Mouse (Mus musculus): ENCODE measurements around the gene Fcmr. TPM values are rescaled to one million over a fixed set of nuclear protein-coding genes. Genes with fewer than 3 reads are reported as not detected.

Gene Fcmr
- polyA plus RNA-seq, 1 experiment: 9.7 TPM

GRCm38 (mm10) chr1:130828656-130829055 is 36.8 kb upstream of the Fcmr start:
- H3K4me1 ChIP-seq (replicated peaks; ENCODE audit: control insufficient read depth, insufficient read depth, low read length): 0 out of 2 replicates have a peak, but pooled peaks cover 2% of the 10 kb centered on the region
- H3K4me3 ChIP-seq (ENCODE audit: control insufficient read depth, insufficient read depth, low read length): no peak overlapping the region

GRCm38 (mm10) chr1:130829906-130830830 is 35.3 kb upstream of the Fcmr start:
- H3K4me1 ChIP-seq (replicated peaks; ENCODE audit: control insufficient read depth, insufficient read depth, low read length): 0 out of 2 replicates have a peak, but pooled peaks cover 2% of the 10 kb centered on the region
- WGBS: 87% methylated on average over 8 of the region's 8 CpGs
- H3K4me3 ChIP-seq (ENCODE audit: control insufficient read depth, insufficient read depth, low read length): no peak overlapping the region
- DNase-seq: no peak
- no peaks in the 10 kb centered on the region for H3K27me3 ChIP-seq (ENCODE audit: control insufficient read depth, insufficient read depth, low read length)
- no peaks in the 10 kb centered on the region for H3K36me3 ChIP-seq (ENCODE audit: control insufficient read depth, insufficient read depth, low read length)
- TF ChIP-seq CTCF (IDR thresholded peaks at IDR 0.05; ENCODE audit: borderline replicate concordance, control insufficient read depth, extremely low read depth, insufficient read depth, low read length, poor library complexity): no peak
- TF ChIP-seq POLR2A (IDR thresholded peaks at IDR 0.05; ENCODE audit: control insufficient read depth, extremely low read depth, insufficient read depth, low read length, poor library complexity): no peak
- H3K27ac ChIP-seq (ENCODE audit: control insufficient read depth, insufficient read depth, low read length): no peak overlapping the region

More at GRCm38 (mm10) chr1:130828656-130829055, 36.8 kb upstream of the Fcmr start:
- 89% methylated on average over 4 of the region's 4 CpGs for WGBS
- no peak overlapping the region for H3K27ac ChIP-seq (ENCODE audit: control insufficient read depth, insufficient read depth, low read length)
- no peak for TF ChIP-seq POLR2A (IDR thresholded peaks at IDR 0.05; ENCODE audit: control insufficient read depth, extremely low read depth, insufficient read depth, low read length, poor library complexity)
- no peak for TF ChIP-seq CTCF (IDR thresholded peaks at IDR 0.05; ENCODE audit: borderline replicate concordance, control insufficient read depth, extremely low read depth, insufficient read depth, low read length, poor library complexity)
- no peak for DNase-seq
- H3K36me3 ChIP-seq (ENCODE audit: control insufficient read depth, insufficient read depth, low read length): no peaks in the 10 kb centered on the region
- H3K27me3 ChIP-seq (ENCODE audit: control insufficient read depth, insufficient read depth, low read length): no peaks in the 10 kb centered on the region

- Histone ChIP-seq H3K27me3 (ENCODE audit: control insufficient read depth, insufficient read depth, low read length) (no peaks in the 10 kb centered on the region), H3K36me3 (ENCODE audit: control insufficient read depth, insufficient read depth, low read length) (no peaks in the 10 kb centered on the region), H3K4me3 (ENCODE audit: control insufficient read depth, insufficient read depth, low read length) (no peak overlapping the region), H3K27ac (ENCODE audit: control insufficient read depth, insufficient read depth, low read length) (no peak overlapping the region), H3K4me1 (replicated peaks; ENCODE audit: control insufficient read depth, insufficient read depth, low read length) (no peaks in the 10 kb centered on the region)
- WGBS: 85% methylated on average over 5 of the region's 5 CpGs
- no peak for DNase-seq
- TF ChIP-seq CTCF (IDR thresholded peaks at IDR 0.05; ENCODE audit: borderline replicate concordance, control insufficient read depth, extremely low read depth, insufficient read depth, low read length, poor library complexity) (no peak), POLR2A (IDR thresholded peaks at IDR 0.05; ENCODE audit: control insufficient read depth, extremely low read depth, insufficient read depth, low read length, poor library complexity) (no peak)
Measured at GRCm38 (mm10) chr1:130832230-130833149, 33.0 kb upstream of the Fcmr start.

- Histone ChIP-seq H3K4me3 (ENCODE audit: control insufficient read depth, insufficient read depth, low read length) (no peak overlapping the region), H3K27me3 (ENCODE audit: control insufficient read depth, insufficient read depth, low read length) (no peaks in the 10 kb centered on the region), H3K27ac (ENCODE audit: control insufficient read depth, insufficient read depth, low read length) (no peak overlapping the region), H3K36me3 (ENCODE audit: control insufficient read depth, insufficient read depth, low read length) (no peaks in the 10 kb centered on the region), H3K4me1 (replicated peaks; ENCODE audit: control insufficient read depth, insufficient read depth, low read length) (no peaks in the 10 kb centered on the region)
- WGBS: 94% methylated on average over 6 of the region's 6 CpGs
- TF ChIP-seq POLR2A (IDR thresholded peaks at IDR 0.05; ENCODE audit: control insufficient read depth, extremely low read depth, insufficient read depth, low read length, poor library complexity) (no peak), CTCF (IDR thresholded peaks at IDR 0.05; ENCODE audit: borderline replicate concordance, control insufficient read depth, extremely low read depth, insufficient read depth, low read length, poor library complexity) (no peak)
- no peak for DNase-seq
Measured at GRCm38 (mm10) chr1:130835161-130835936, 30.1 kb upstream of the Fcmr start.

- no peaks in the 10 kb centered on the region for H3K27me3 ChIP-seq (ENCODE audit: control insufficient read depth, insufficient read depth, low read length)
- H3K4me3 ChIP-seq (ENCODE audit: control insufficient read depth, insufficient read depth, low read length): no peak overlapping the region
- no peaks in the 10 kb centered on the region for H3K4me1 ChIP-seq (replicated peaks; ENCODE audit: control insufficient read depth, insufficient read depth, low read length)
- peak; percentile 66 for DNase-seq
- 4% methylated on average over 6 of the region's 6 CpGs for WGBS
- H3K27ac ChIP-seq (ENCODE audit: control insufficient read depth, insufficient read depth, low read length): no peak overlapping the region
- no peaks in the 10 kb centered on the region for H3K36me3 ChIP-seq (ENCODE audit: control insufficient read depth, insufficient read depth, low read length)
- TF ChIP-seq CTCF (IDR thresholded peaks at IDR 0.05; ENCODE audit: borderline replicate concordance, control insufficient read depth, extremely low read depth, insufficient read depth, low read length, poor library complexity): no peak
- no peak for TF ChIP-seq POLR2A (IDR thresholded peaks at IDR 0.05; ENCODE audit: control insufficient read depth, extremely low read depth, insufficient read depth, low read length, poor library complexity)
Measured at GRCm38 (mm10) chr1:130838288-130838687, 27.2 kb upstream of the Fcmr start.
